Mouse (Mus musculus): Measurements from ENCODE around the gene Trp53i11.
A peak's percentile ranks its signal among the peaks of the same experiment; 100 is the strongest.

Trp53i11 gene

GRCm38 (mm10) chr2:93172460-93172859 is 14.9 kb upstream of the Trp53i11 start:
- DNase-seq = no peak

GRCm38 (mm10) chr2:93174159-93174558 is 13.2 kb upstream of the Trp53i11 start:
- DNase-seq = no peak

- no peak for DNase-seq
Measured at GRCm38 (mm10) chr2:93175278-93175677, 12.1 kb upstream of the Trp53i11 start.

GRCm38 (mm10) chr2:93175721-93176120 is 11.6 kb upstream of the Trp53i11 start:
- DNase-seq = no peak

GRCm38 (mm10) chr2:93176193-93176798 is 11.1 kb upstream of the Trp53i11 start:
- DNase-seq = no peak

GRCm38 (mm10) chr2:93176871-93177667 is 10.3 kb upstream of the Trp53i11 start:
- DNase-seq = no peak

- no peak for DNase-seq
Measured at GRCm38 (mm10) chr2:93177668-93178312, 9.6 kb upstream of the Trp53i11 start.

- no peak for DNase-seq
Measured at GRCm38 (mm10) chr2:93178313-93178677, 9.1 kb upstream of the Trp53i11 start.

- DNase-seq = no peak
Measured at GRCm38 (mm10) chr2:93179603-93180002, 7.7 kb upstream of the Trp53i11 start.

GRCm38 (mm10) chr2:93180077-93180844 is 7.1 kb upstream of the Trp53i11 start:
- peak; percentile 32 for DNase-seq

GRCm38 (mm10) chr2:93182859-93183258 is 4.5 kb upstream of the Trp53i11 start:
- no peak for DNase-seq

GRCm38 (mm10) chr2:93188020-93188760 is 842 bp downstream of the Trp53i11 start:
- DNase-seq = peak; percentile 26

GRCm38 (mm10) chr2:93188761-93189458 is 1.6 kb downstream of the Trp53i11 start:
- peak; percentile 51 for DNase-seq

GRCm38 (mm10) chr2:93190771-93191487 is 3.6 kb downstream of the Trp53i11 start:
- no peak for DNase-seq

- no peak for DNase-seq
Measured at GRCm38 (mm10) chr2:93191488-93192181, 4.3 kb downstream of the Trp53i11 start.

- DNase-seq = no peak
Measured at GRCm38 (mm10) chr2:93192182-93192560, 4.8 kb downstream of the Trp53i11 start.

GRCm38 (mm10) chr2:93192671-93193080 is 5.3 kb downstream of the Trp53i11 start:
- DNase-seq = no peak

- DNase-seq = no peak
Measured at GRCm38 (mm10) chr2:93193806-93194205, 6.5 kb downstream of the Trp53i11 start.

- DNase-seq = peak; percentile 95
Measured at GRCm38 (mm10) chr2:93198846-93199245, 11.5 kb downstream of the Trp53i11 start.

GRCm38 (mm10) chr2:93199531-93199974 is 12.2 kb downstream of the Trp53i11 start:
- peak; percentile 74 for DNase-seq
